Mouse (Mus musculus) MEL (cell line): ENCODE measurements around the gene Preb. TPM values are rescaled to one million over a fixed set of nuclear protein-coding genes. Genes with fewer than 3 reads are reported as not detected.
A peak's percentile ranks its signal among the peaks of the same experiment; 100 is the strongest.

Experiments
- DNase-seq: peaks from one replicate; pipeline ENCODE4 v3.0.0; 2011; ENCODE audit warnings: low read depth, low spot score
- H3K27ac ChIP-seq: 2 replicates; pipeline ENCODE4 v1.5.1; 2012; ENCODE audit warnings: low read depth, mild to moderate bottlenecking, control low read depth, low read length, moderate library complexity; ENCODE audit not compliant: control insufficient read depth
- H3K27me3 ChIP-seq, 2 experiments: fragments of 150-350 bp in 1 of 2; sonication (generic) in 1 of 2; 2 replicates each; pipeline ENCODE4 v1.6.1; 2012; ENCODE audit warnings: low read length in 2 of 2, mild to moderate bottlenecking in 2 of 2, improper control_type of control experiment in 1 of 2, moderate library complexity in 1 of 2; ENCODE audit not compliant: insufficient read depth in 2 of 2, control insufficient read depth in 1 of 2
- H3K36me3 ChIP-seq, 2 experiments: 2 replicates each; pipeline ENCODE4 v1.6.1; 2012 to 2014; ENCODE audit warnings: low read length in 2 of 2, improper control_type of control experiment in 1 of 2, inconsistent platforms in 1 of 2, mild to moderate bottlenecking in 1 of 2; ENCODE audit not compliant: insufficient read depth in 2 of 2, control insufficient read depth in 1 of 2
- H3K4me1 ChIP-seq, 2 experiments: fragments of 150-350 bp in 1 of 2; sonication (generic) in 1 of 2; 2 replicates each; pipeline ENCODE4 v1.6.1; 2012; ENCODE audit warnings: low read length in 2 of 2, improper control_type of control experiment in 1 of 2, mild to moderate bottlenecking in 1 of 2; ENCODE audit not compliant: insufficient read depth in 2 of 2, control insufficient read depth in 1 of 2
- H3K4me3 ChIP-seq, 2 experiments: fragments of 150-350 bp in 1 of 2; sonication (generic) in 1 of 2; 2 replicates each; pipeline ENCODE4 v1.5.1; 2012; ENCODE audit warnings: low read depth in 2 of 2, low read length in 2 of 2, mild to moderate bottlenecking in 2 of 2, moderate library complexity in 2 of 2, control low read depth in 1 of 2, improper control_type of control experiment in 1 of 2; ENCODE audit not compliant: control insufficient read depth in 1 of 2, insufficient read depth in 1 of 2
- H3K79me2 ChIP-seq: 2 replicates; pipeline ENCODE4 v1.6.1; 2012; ENCODE audit warnings: mild to moderate bottlenecking, low read length, moderate library complexity; ENCODE audit not compliant: control insufficient read depth, poor library complexity, insufficient read depth
- H3K9ac ChIP-seq: 2 replicates; pipeline ENCODE4 v1.6.1; 2012; ENCODE audit warnings: low read depth, mild to moderate bottlenecking, control low read depth, low read length, moderate library complexity; ENCODE audit not compliant: control insufficient read depth, poor library complexity, severe bottlenecking
- H3K9me3 ChIP-seq: fragments of 150-350 bp; sonication (generic); replicated peaks from 2 replicates; pipeline ENCODE4 v1.6.1; 2012; ENCODE audit warnings: mild to moderate bottlenecking, low read length, improper control_type of control experiment, moderate library complexity; ENCODE audit not compliant: insufficient read depth
- CHD1 ChIP-seq: IDR thresholded peaks from 2 replicates; pipeline ENCODE4 v1.6.1; 2012; ENCODE audit warnings: low read depth, mild to moderate bottlenecking, inconsistent platforms, low read length, improper control_type of control experiment
- CHD2 ChIP-seq: IDR thresholded peaks from 2 replicates; pipeline ENCODE4 v1.6.1; 2011; ENCODE audit warnings: low read length, improper control_type of control experiment
- E2F4 ChIP-seq: IDR thresholded peaks from 2 replicates; pipeline ENCODE4 v1.6.1; 2011; ENCODE audit warnings: low read depth, low read length, improper control_type of control experiment, borderline replicate concordance
- ETS1 ChIP-seq: IDR thresholded peaks from 2 replicates; pipeline ENCODE4 v1.6.1; 2012; ENCODE audit warnings: low read depth, mild to moderate bottlenecking, inconsistent platforms, low read length, improper control_type of control experiment, moderate library complexity
- KAT2A ChIP-seq: conservative IDR thresholded peaks from 2 replicates; pipeline ENCODE4 v1.6.1; 2012; ENCODE audit warnings: low read depth, low read length, improper control_type of control experiment, inconsistent platforms
- MEF2A ChIP-seq: IDR thresholded peaks from 2 replicates; pipeline ENCODE4 v1.6.1; 2014; ENCODE audit warnings: low read depth, mild to moderate bottlenecking, inconsistent platforms, low read length, improper control_type of control experiment; ENCODE audit not compliant: poor library complexity, insufficient replicate concordance, severe bottlenecking; ENCODE audit errors: extremely low read depth
- MYC ChIP-seq: IDR thresholded peaks from 2 replicates; pipeline ENCODE4 v1.6.1; 2011; ENCODE audit warnings: low read depth, mild to moderate bottlenecking, low read length, improper control_type of control experiment, moderate library complexity
- NRF1 ChIP-seq: IDR thresholded peaks from 2 replicates; pipeline ENCODE4 v1.6.1; 2014; ENCODE audit warnings: low read depth, mild to moderate bottlenecking, inconsistent platforms, low read length, improper control_type of control experiment, moderate library complexity; ENCODE audit not compliant: poor library complexity, insufficient read depth, severe bottlenecking
- POLR2A ChIP-seq, 2 experiments: IDR thresholded peaks; 2 replicates each; pipeline ENCODE4 v1.6.1; 2011 to 2012; ENCODE audit warnings: low read length in 2 of 2, mild to moderate bottlenecking in 2 of 2, control low read depth in 1 of 2, improper control_type of control experiment in 1 of 2, low read depth in 1 of 2, moderate library complexity in 1 of 2; ENCODE audit not compliant: control insufficient read depth in 1 of 2, insufficient read depth in 1 of 2, poor library complexity in 1 of 2
- TCF12 ChIP-seq: IDR thresholded peaks from 2 replicates; pipeline ENCODE4 v1.6.1; 2014; ENCODE audit warnings: low read depth, mild to moderate bottlenecking, inconsistent platforms, low read length, improper control_type of control experiment, moderate library complexity
- USF2 ChIP-seq, 2 experiments: IDR thresholded peaks; 2 replicates each; pipeline ENCODE4 v1.6.1; 2011 to 2012; ENCODE audit warnings: improper control_type of control experiment in 2 of 2, low read length in 2 of 2, borderline replicate concordance in 1 of 2, inconsistent platforms in 1 of 2, low read depth in 1 of 2, mild to moderate bottlenecking in 1 of 2; ENCODE audit not compliant: insufficient read depth in 1 of 2
- ZC3H11A ChIP-seq: IDR thresholded peaks from 2 replicates; pipeline ENCODE4 v1.6.1; 2012; ENCODE audit warnings: low read depth, mild to moderate bottlenecking, inconsistent platforms, low read length, improper control_type of control experiment
- polyA plus RNA-seq, 2 experiments: library from polyadenylated mRNA; stranded (reverse) in 1 of 2; unstranded in 1 of 2; fragments of >175 nt in 1 of 2; fragments of >200 nt in 1 of 2; gene quantifications; 2 replicates each; pipeline versions ENCODE4 v1.2.1 to v1.2.4; 2012; ENCODE audit warnings: low replicate concordance in 2 of 2, low read depth in 1 of 2; ENCODE audit not compliant: insufficient read length in 2 of 2, insufficient read depth in 1 of 2, missing spikeins in 1 of 2
- total RNA-seq: library from RNA; depleted of rRNA; stranded (reverse); fragments of 300-350 nt; gene quantifications from 2 replicates; pipeline ENCODE4 v1.2.3, GENCODE M21; 2012

The Preb gene
- total and polyA plus RNA-seq, 3 experiments, result 143 to 247 TPM; not detected in 1

DNA sequence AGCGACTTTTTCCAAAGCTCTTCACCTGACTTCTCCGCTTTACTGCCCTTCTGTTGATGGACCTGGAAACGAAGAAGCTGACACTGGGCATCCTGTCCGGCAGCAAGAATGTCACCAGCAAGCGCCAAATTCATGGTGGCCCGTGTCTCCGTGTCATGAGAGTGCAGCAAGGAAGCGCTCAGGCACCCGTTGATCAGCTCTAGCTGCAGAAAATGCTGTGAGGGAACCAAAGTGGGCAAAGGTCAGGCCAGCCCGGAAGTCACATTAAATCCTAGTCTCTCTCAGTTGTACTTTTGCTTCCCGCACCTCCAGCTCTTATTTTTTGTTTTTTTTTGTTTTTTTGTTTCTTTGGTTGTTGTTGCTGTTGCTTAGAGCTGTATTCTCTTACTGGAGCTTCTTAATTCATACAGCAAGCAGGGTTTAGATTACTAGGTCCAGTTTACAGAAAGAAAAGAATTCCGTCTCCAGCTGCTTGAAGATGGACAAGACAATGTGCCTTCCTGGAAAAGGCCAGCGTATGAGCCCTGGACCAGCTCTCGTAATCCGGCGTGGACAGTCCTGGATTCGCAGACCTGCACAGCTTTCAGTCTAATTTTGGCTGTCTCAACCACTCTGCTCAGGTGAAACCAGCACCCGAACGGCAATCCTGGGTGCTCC is 835 bp downstream of the Preb start:
- TF ChIP-seq NRF1 (peak; percentile 18; the same call in 1 of the 2 replicates), MEF2A (no peak), MYC (no peak), CHD1 (peak; percentile 92; the same call in 1 of the 2 replicates)

DNA sequence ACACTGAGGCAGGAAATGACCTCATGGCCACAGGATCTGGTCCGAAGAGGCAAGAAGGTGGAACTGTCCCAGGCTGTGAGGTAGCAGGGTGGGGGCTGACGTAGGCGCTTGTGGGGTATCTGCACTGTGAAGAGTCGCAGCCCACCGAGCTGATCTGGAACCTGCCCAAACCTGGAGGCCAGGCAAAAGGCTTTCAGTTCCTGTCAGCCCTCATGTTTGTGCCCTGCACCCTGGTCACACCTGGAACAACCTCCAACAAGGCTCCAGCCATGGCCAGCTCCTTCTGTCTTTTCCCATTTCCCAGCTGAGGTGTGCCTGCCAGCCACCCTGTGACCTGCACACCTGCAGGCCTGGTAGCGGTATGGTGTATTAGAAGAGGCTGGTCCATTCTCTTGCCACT is 2.3 kb downstream of the Preb start:
- Histone ChIP-seq H3K4me3 (no peak overlapping the region), H3K9me3 (no peaks in the 10 kb centered on the region), H3K27me3 (no peaks in the 10 kb centered on the region), H3K9ac (no peak overlapping the region), H3K4me1 (peaks cover 5 to 32% of the 10 kb centered on the region in 2 experiments), H3K27ac (no peak overlapping the region), H3K36me3 (peaks cover 4 to 31% of the 10 kb centered on the region in 2 experiments; a peak in 3 of 4 replicates), H3K79me2 (peaks cover 25% of the 10 kb centered on the region)
- no peak for DNase-seq
- TF ChIP-seq MYC (no peak), ETS1 (no peak), POLR2A (IDR thresholded peaks at IDR 0.05; ENCODE audit: control insufficient read depth in 1 of 2, insufficient read depth in 1 of 2, low read depth in 1 of 2, low read length in 2 of 2, poor library complexity in 1 of 2) (0 out of 4 replicates have a peak, but pooled peaks of 1 of the 2 experiments have one; percentile 2), E2F4 (no peak), NRF1 (no peak), KAT2A (no peak), ZC3H11A (no peak)

More for the DNA sequence above, 835 bp downstream of the Preb start:
- Histone ChIP-seq H3K36me3 (peaks cover 4 to 31% of the 10 kb centered on the region in 2 experiments; a peak in 3 of 4 replicates), H3K4me1 (peaks cover 5 to 32% of the 10 kb centered on the region in 2 experiments), H3K79me2 (peaks cover 25% of the 10 kb centered on the region), H3K9me3 (no peaks in the 10 kb centered on the region), H3K27me3 (no peaks in the 10 kb centered on the region), H3K4me3 (peak overlapping the region; percentile 70 to 96), H3K9ac (peak overlapping the region; percentile 94), H3K27ac (no peak overlapping the region)
- no peak for DNase-seq

DNA sequence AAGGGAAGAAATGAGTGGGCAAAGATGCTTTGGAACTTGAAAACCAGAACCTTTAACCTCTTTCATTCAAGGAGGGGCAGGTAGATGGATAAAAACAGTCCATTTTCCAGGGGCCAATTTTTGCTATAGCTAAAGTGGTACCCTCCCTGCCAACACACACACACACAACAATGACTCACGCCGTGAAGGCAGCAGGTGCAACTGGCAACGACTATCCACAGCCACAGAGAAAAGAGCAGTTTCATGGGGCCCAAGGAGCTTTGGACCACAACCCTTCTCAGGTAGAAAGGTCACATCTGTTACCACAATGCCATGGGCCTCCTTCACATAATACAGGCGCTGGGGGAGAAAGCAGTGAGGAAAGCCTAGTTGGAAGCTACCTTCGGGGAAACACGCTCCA is 4.4 kb downstream of the Preb start:
- Histone ChIP-seq H3K4me1 (peaks cover 2 to 25% of the 10 kb centered on the region in 2 experiments), H3K9ac (no peak overlapping the region), H3K27ac (no peak overlapping the region), H3K27me3 (no peaks in the 10 kb centered on the region), H3K9me3 (no peaks in the 10 kb centered on the region)
- DNase-seq, result no peak
- no peak for TF ChIP-seq TCF12
- TF ChIP-seq E2F4, result no peak
- TF ChIP-seq CHD2, result no peak
- TF ChIP-seq USF2 (IDR thresholded peaks at IDR 0.05; ENCODE audit: borderline replicate concordance in 1 of 2, insufficient read depth in 1 of 2, low read depth in 1 of 2, low read length in 2 of 2), result no peak
- TF ChIP-seq, all 39 proteins: peak for 0
- no peak overlapping the region for H3K4me3 ChIP-seq
- H3K36me3 ChIP-seq, result peaks cover 4 to 17% of the 10 kb centered on the region in 2 experiments; a peak in 3 of 4 replicates
- H3K79me2 ChIP-seq, result peaks cover 25% of the 10 kb centered on the region
